Mouse (Mus musculus) CH12.LX (cell line): ENCODE results near the gene Sult5a1. TPM values are rescaled to one million over a fixed set of nuclear protein-coding genes. Genes with fewer than 3 reads are reported as not detected.

ENCODE experiments used
- DNase-seq: peaks from one replicate; pipeline ENCODE4 v3.0.0-alpha.2; 2013; ENCODE audit errors: extremely low read depth
- H3K27ac ChIP-seq: 2 replicates; pipeline ENCODE4 v1.5.1; 2012; ENCODE audit warnings: low read depth, mild to moderate bottlenecking, control low read depth, moderate library complexity; ENCODE audit not compliant: insufficient read depth
- H3K27me3 ChIP-seq: replicated peaks from 2 replicates; pipeline ENCODE3; 2012; ENCODE audit warnings: inconsistent platforms
- H3K36me3 ChIP-seq, 2 experiments: replicated peaks in 1 of 2; 2 replicates each; pipeline versions ENCODE3 to v1.6.1; 2012; ENCODE audit warnings: inconsistent platforms in 1 of 2, low read length in 1 of 2, mild to moderate bottlenecking in 1 of 2, mixed read lengths in 1 of 2, moderate library complexity in 1 of 2; ENCODE audit not compliant: control insufficient read depth in 1 of 2, insufficient read depth in 1 of 2
- H3K4me1 ChIP-seq, 2 experiments: 2 replicates each; pipeline ENCODE4 v1.6.1; 2012; ENCODE audit warnings: inconsistent platforms in 1 of 2, moderate library complexity in 1 of 2; ENCODE audit not compliant: insufficient read depth in 2 of 2, control insufficient read depth in 1 of 2
- H3K4me2 ChIP-seq: 2 replicates; pipeline ENCODE4 v1.6.1; 2012; ENCODE audit warnings: low read depth, mild to moderate bottlenecking, control low read depth; ENCODE audit not compliant: poor library complexity, insufficient read depth, severe bottlenecking
- H3K4me3 ChIP-seq, 3 experiments: fragments of 150-350 bp in 1 of 3; sonication (generic) in 1 of 3; replicated peaks in 1 of 3; 2 replicates each; pipeline versions ENCODE3 to v1.5.1; 2011 to 2012; ENCODE audit warnings: low read depth in 2 of 3, low read length in 2 of 3, mild to moderate bottlenecking in 2 of 3, moderate library complexity in 2 of 3, control low read depth in 1 of 3, improper control_type of control experiment in 1 of 3, inconsistent platforms in 1 of 3, mixed read lengths in 1 of 3; ENCODE audit not compliant: poor library complexity in 1 of 3
- H3K79me2 ChIP-seq: replicated peaks from 2 replicates; pipeline ENCODE4 v1.6.1; 2012; ENCODE audit warnings: mild to moderate bottlenecking, moderate library complexity; ENCODE audit not compliant: control insufficient read depth, poor library complexity, insufficient read depth, severe bottlenecking; ENCODE audit errors: extremely low read depth
- H3K9ac ChIP-seq: 2 replicates; pipeline ENCODE4 v1.6.1; 2012; ENCODE audit warnings: low read depth, mild to moderate bottlenecking, control low read depth, moderate library complexity; ENCODE audit not compliant: insufficient read depth
- H3K9me3 ChIP-seq: replicated peaks from 2 replicates; pipeline ENCODE3; 2012; ENCODE audit warnings: low read length, inconsistent platforms, mixed read lengths
- BHLHE40 ChIP-seq: IDR thresholded peaks from 2 replicates; pipeline ENCODE4 v1.6.1; 2011; ENCODE audit warnings: mild to moderate bottlenecking, low read depth, low read length, improper control_type of control experiment
- CHD2 ChIP-seq: IDR thresholded peaks from 2 replicates; pipeline ENCODE4 v1.6.1; 2011; ENCODE audit warnings: low read length, improper control_type of control experiment
- CTCF ChIP-seq, 2 experiments: IDR thresholded peaks in 1 of 2; conservative IDR thresholded peaks in 1 of 2; 2 replicates each; pipeline ENCODE4 v1.5.1; 2011 to 2012; ENCODE audit warnings: low read depth in 2 of 2, low read length in 2 of 2, improper control_type of control experiment in 1 of 2, inconsistent platforms in 1 of 2, mild to moderate bottlenecking in 1 of 2, moderate library complexity in 1 of 2
- E2F4 ChIP-seq: IDR thresholded peaks from 2 replicates; pipeline ENCODE4 v1.6.1; 2011; ENCODE audit warnings: low read depth, low read length, improper control_type of control experiment; ENCODE audit not compliant: insufficient replicate concordance
- HCFC1 ChIP-seq: IDR thresholded peaks from 2 replicates; pipeline ENCODE4 v1.6.1; 2012; ENCODE audit warnings: low read depth, mild to moderate bottlenecking, inconsistent platforms, low read length, improper control_type of control experiment
- JUND ChIP-seq: conservative IDR thresholded peaks from 2 replicates; pipeline ENCODE4 v1.6.1; 2011; ENCODE audit warnings: low read depth, low read length, improper control_type of control experiment
- MAX ChIP-seq: IDR thresholded peaks from 2 replicates; pipeline ENCODE4 v1.6.1; 2011; ENCODE audit warnings: low read length, improper control_type of control experiment
- MAZ ChIP-seq: IDR thresholded peaks from 2 replicates; pipeline ENCODE4 v1.6.1; 2012; ENCODE audit warnings: low read depth, mild to moderate bottlenecking, inconsistent platforms, low read length, improper control_type of control experiment, moderate library complexity
- MEF2A ChIP-seq: IDR thresholded peaks from 2 replicates; pipeline ENCODE4 v1.6.1; 2014; ENCODE audit warnings: low read depth, mild to moderate bottlenecking, inconsistent platforms, low read length, improper control_type of control experiment, borderline replicate concordance
- MXI1 ChIP-seq: IDR thresholded peaks from 2 replicates; pipeline ENCODE4 v1.6.1; 2011; ENCODE audit warnings: mild to moderate bottlenecking, low read depth, low read length, improper control_type of control experiment
- MYC ChIP-seq: IDR thresholded peaks from 2 replicates; pipeline ENCODE4 v1.6.1; 2011; ENCODE audit warnings: low read depth, mild to moderate bottlenecking, improper control_type of control experiment, low read length
- NELFE ChIP-seq: IDR thresholded peaks from 2 replicates; pipeline ENCODE4 v1.6.1; 2011; ENCODE audit warnings: low read depth, low read length, improper control_type of control experiment
- RAD21 ChIP-seq: IDR thresholded peaks from 2 replicates; pipeline ENCODE4 v1.6.1; 2011; ENCODE audit warnings: low read depth, mild to moderate bottlenecking, low read length, improper control_type of control experiment, moderate library complexity
- SIN3A ChIP-seq: IDR thresholded peaks from 2 replicates; pipeline ENCODE4 v1.6.1; 2012; ENCODE audit warnings: low read length, improper control_type of control experiment, inconsistent platforms
- SMC3 ChIP-seq: IDR thresholded peaks from 2 replicates; pipeline ENCODE4 v1.6.1; 2011; ENCODE audit warnings: low read depth, low read length, improper control_type of control experiment
- TBP ChIP-seq: conservative IDR thresholded peaks from 2 replicates; pipeline ENCODE4 v1.6.1; 2011; ENCODE audit warnings: low read depth, low read length, improper control_type of control experiment
- UBTF ChIP-seq: IDR thresholded peaks from 2 replicates; pipeline ENCODE4 v1.6.1; 2012; ENCODE audit warnings: low read depth, mild to moderate bottlenecking, inconsistent platforms, low read length, improper control_type of control experiment, moderate library complexity
- USF1 ChIP-seq: IDR thresholded peaks from 2 replicates; pipeline ENCODE4 v1.6.1; 2014; ENCODE audit warnings: low read depth, mild to moderate bottlenecking, inconsistent platforms, low read length, improper control_type of control experiment
- USF2 ChIP-seq: conservative IDR thresholded peaks from 2 replicates; pipeline ENCODE4 v1.6.1; 2011; ENCODE audit warnings: low read depth, low read length, improper control_type of control experiment
- ZC3H11A ChIP-seq: IDR thresholded peaks from 2 replicates; pipeline ENCODE4 v1.6.1; 2012; ENCODE audit warnings: low read depth, mild to moderate bottlenecking, inconsistent platforms, low read length, improper control_type of control experiment
- ZKSCAN1 ChIP-seq: IDR thresholded peaks from 2 replicates; pipeline ENCODE4 v1.6.1; 2012; ENCODE audit warnings: low read depth, inconsistent platforms, low read length, improper control_type of control experiment, borderline replicate concordance
- dilution Hi-C: fragments of 300-500 bp; cut with MboI; formaldehyde crosslinking; loops from 2 replicates; pipeline ENCODE4 v1.14.3; 2020; ENCODE audit warnings: low sequenced_read_pairs; ENCODE audit not compliant: extremely low pct_unique_long_range_greater_than_20kb, extremely low pct_ligation_motif_present
- in situ Hi-C: fragments of 300-500 bp; cut with MboI; formaldehyde crosslinking; loops from 3 replicates; pipeline ENCODE4 v1.14.3; 2019; ENCODE audit warnings: low sequenced_read_pairs, low pct_ligation_motif_present, low pct_unique_long_range_greater_than_20kb, mixed read lengths
- polyA plus RNA-seq: library from polyadenylated mRNA; unstranded; fragments of >175 nt; gene quantifications from 2 replicates; pipeline ENCODE4 v1.2.1, GENCODE M21; 2012; ENCODE audit warnings: low read depth; ENCODE audit not compliant: insufficient read length
- total RNA-seq, 2 experiments: library from RNA; depleted of rRNA; stranded (reverse); fragments of 300-350 nt in 1 of 2; fragments of >200 nt in 1 of 2; gene quantifications; 2 replicates each; pipeline ENCODE4 v1.2.3; 2012 to 2014

The Sult5a1 gene
- total and polyA plus RNA-seq, 3 experiments = 0.68 TPM; not detected in 2

- no peak overlapping the region for H3K4me3 ChIP-seq
- H3K9ac ChIP-seq = no peak overlapping the region
- H3K4me2 ChIP-seq = no peak overlapping the region
- TF ChIP-seq MEF2A (no peak), CHD2 (no peak), USF2 (no peak), HCFC1 (no peak), ZKSCAN1 (no peak), TBP (no peak), UBTF (no peak), NELFE (no peak)
- H3K27me3 ChIP-seq = peaks cover 34% of the 10 kb centered on the region
- H3K9me3 ChIP-seq = no peaks in the 10 kb centered on the region
- H3K36me3 ChIP-seq = no peaks in the 10 kb centered on the region
- no peak overlapping the region for H3K27ac ChIP-seq
- no peaks in the 10 kb centered on the region for H3K4me1 ChIP-seq
- in situ Hi-C loops (loop anchor here (5.0 kb wide), 1 partner anchor 36 kb away; no protein-coding TSS in a partner anchor), dilution Hi-C loops (no loop called here)
- DNase-seq = no peak
- no peaks in the 10 kb centered on the region for H3K79me2 ChIP-seq
Measured at GRCm38 (mm10) chr8:123156070-123156773, 1.9 kb downstream of the Sult5a1 start.

GRCm38 (mm10) chr8:123155177-123155576 is 2.9 kb downstream of the Sult5a1 start:
- Histone ChIP-seq H3K27me3 (peaks cover 37% of the 10 kb centered on the region), H3K9ac (no peak overlapping the region), H3K4me2 (no peak overlapping the region), H3K9me3 (no peaks in the 10 kb centered on the region), H3K4me3 (no peak overlapping the region), H3K4me1 (no peaks in the 10 kb centered on the region), H3K27ac (no peak overlapping the region)
- in situ Hi-C loops = loop anchor here (5.0 kb wide), 1 partner anchor 37 kb away; no protein-coding TSS in a partner anchor
- TF ChIP-seq MYC (no peak), RAD21 (peak; percentile 24), CTCF (conservative IDR thresholded peaks at IDR 0.05 in 1 of 2, IDR thresholded peaks at IDR 0.05 in 1 of 2; ENCODE audit: low read depth in 2 of 2, low read length in 2 of 2) (peak in 1 of 2 experiments; percentile 46; a peak in 2 of 4 replicates)
- TF ChIP-seq, all 38 proteins: peak for 2
- no peak for DNase-seq
- dilution Hi-C loops = no loop called here
- H3K36me3 ChIP-seq = no peaks in the 10 kb centered on the region
- H3K79me2 ChIP-seq = no peaks in the 10 kb centered on the region

- no peak overlapping the region for H3K27ac ChIP-seq
- peaks cover 55% of the 10 kb centered on the region for H3K27me3 ChIP-seq
- TF ChIP-seq E2F4 = no peak
- no peak for TF ChIP-seq JUND
- TF ChIP-seq NELFE = no peak
- no peak for TF ChIP-seq BHLHE40
- TF ChIP-seq MXI1 = no peak
- no peak for TF ChIP-seq UBTF
- no peak for TF ChIP-seq CTCF (conservative IDR thresholded peaks at IDR 0.05 in 1 of 2, IDR thresholded peaks at IDR 0.05 in 1 of 2; ENCODE audit: low read depth in 2 of 2, low read length in 2 of 2)
- TF ChIP-seq MAX = no peak
- TF ChIP-seq MYC = no peak
- TF ChIP-seq SMC3 = no peak
- TF ChIP-seq SIN3A = no peak
- no peak for TF ChIP-seq USF1
- TF ChIP-seq MAZ = no peak
- no peak for TF ChIP-seq ZC3H11A
- in situ Hi-C loops = no loop called here
- H3K9me3 ChIP-seq = no peaks in the 10 kb centered on the region
- no peak overlapping the region for H3K9ac ChIP-seq
- H3K36me3 ChIP-seq = no peaks in the 10 kb centered on the region
- dilution Hi-C loops = no loop called here
- DNase-seq = no peak
- no peaks in the 10 kb centered on the region for H3K79me2 ChIP-seq
- no peak overlapping the region for H3K4me3 ChIP-seq
- H3K4me2 ChIP-seq = no peak overlapping the region
- H3K4me1 ChIP-seq = no peaks in the 10 kb centered on the region
Measured at GRCm38 (mm10) chr8:123150737-123151171, 7.4 kb downstream of the Sult5a1 start.
